Mouse (Mus musculus) gastrocnemius, postnatal 36 days (tissue): Measurements from ENCODE around the gene Eri3. TPM values are rescaled to one million over a fixed set of nuclear protein-coding genes. Genes with fewer than 3 reads are reported as not detected.

Experiments
- DNase-seq, 2 experiments: peaks; one replicate each; pipeline ENCODE4 v3.0.0; 2022
- intact Hi-C: fragments of 180-260 bp; cut with DNase I; formaldehyde crosslinking; loops from one replicate; pipeline ENCODE4 v1.15.1; 2025
- long read RNA-seq, 2 experiments: library from polyadenylated mRNA; stranded (forward); transcript quantifications; one replicate each; pipeline ENCODE4 v2.0.0; 2021
- total RNA-seq, 2 experiments: library from RNA; stranded (reverse); gene quantifications; 2 replicates each; pipeline ENCODE4 v1.2.3; 2021

Eri3 gene
- 10 to 100 TPM; 78.4 to 92.3 TPM for total RNA-seq
- long read RNA-seq, experiment 1, transcript Eri3-201 (9 exons, 1,719 nt): major isoform, 78 of 177 reads
- long read RNA-seq, experiment 1, partial matches to known transcripts: 36 of 177 reads
- long read RNA-seq, experiment 1, other reads (novel, unspliced or antisense): 63 of 177 reads
- long read RNA-seq, experiment 2, transcript Eri3-201 (9 exons, 1,719 nt): major isoform, 98 of 206 reads
- long read RNA-seq, experiment 2, partial matches to known transcripts: 44 of 206 reads
- long read RNA-seq, experiment 2, other reads (novel, unspliced or antisense): 63 of 206 reads

DNA sequence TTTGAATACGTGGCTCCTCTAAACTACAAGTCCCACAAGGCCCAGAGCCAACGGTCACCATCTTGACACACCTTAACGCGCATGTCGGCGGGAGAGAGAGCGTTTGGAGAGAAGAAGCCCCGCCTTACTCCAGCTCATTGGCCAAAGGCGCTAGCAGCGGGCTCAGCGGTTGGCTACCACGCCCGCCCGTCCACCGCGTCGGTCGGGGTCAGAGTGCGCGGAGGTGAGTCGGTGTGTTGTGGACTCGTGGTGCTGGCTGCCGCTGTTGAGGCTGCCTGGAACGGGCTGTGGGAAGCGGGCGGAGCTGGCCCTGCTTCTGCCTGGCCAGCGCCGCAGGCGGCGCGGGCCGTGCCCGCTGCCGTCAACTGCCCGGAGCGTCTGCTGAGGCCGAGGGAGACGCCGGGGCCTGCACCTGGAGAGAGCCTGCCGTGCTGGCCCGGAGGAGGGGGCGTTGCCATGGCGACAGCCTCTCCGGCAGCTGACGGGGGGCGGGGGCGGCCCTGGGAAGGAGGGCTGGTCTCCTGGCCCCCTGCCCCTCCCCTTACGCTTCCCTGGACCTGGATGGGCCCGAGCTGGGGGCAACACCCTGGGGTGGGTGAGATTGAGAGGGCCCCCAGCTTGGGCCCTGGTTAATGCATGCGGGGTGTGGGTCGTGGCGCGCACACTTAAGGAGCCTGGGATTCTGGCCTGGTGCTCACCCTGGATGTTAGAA, at the start of gene Eri3:
Eri3 (plus strand) TSS at position 226 of the 712 bp plus-strand sequence.
- intact Hi-C loops: loop anchor here (10.0 kb wide), 1 partner anchor 125 kb away; no protein-coding TSS in a partner anchor
- DNase-seq: peak; percentile 96 to 97

DNA sequence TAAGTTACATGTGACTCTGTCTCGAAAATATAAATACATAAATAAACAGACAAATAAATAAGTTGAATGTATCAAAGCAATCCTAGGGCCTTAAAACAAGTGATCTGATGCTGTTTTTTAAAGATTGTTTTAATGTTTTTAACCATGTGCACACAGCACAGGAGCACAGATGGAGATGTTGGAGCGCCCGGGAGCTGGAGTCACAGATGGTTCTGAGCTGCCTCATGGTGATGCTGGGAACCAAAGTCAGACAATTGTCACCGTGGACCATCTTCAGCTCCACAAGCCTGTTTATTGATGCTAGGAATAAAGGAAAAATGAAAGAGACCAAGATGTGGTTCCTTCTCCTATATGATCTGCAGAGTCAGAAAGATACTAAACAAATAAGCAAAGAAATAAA, 31.9 kb upstream of the Eri3 start:
- intact Hi-C loops: loop anchor here (2.0 kb wide), 1 partner anchor 249 kb away; no protein-coding TSS in a partner anchor
- DNase-seq: no peak

DNA sequence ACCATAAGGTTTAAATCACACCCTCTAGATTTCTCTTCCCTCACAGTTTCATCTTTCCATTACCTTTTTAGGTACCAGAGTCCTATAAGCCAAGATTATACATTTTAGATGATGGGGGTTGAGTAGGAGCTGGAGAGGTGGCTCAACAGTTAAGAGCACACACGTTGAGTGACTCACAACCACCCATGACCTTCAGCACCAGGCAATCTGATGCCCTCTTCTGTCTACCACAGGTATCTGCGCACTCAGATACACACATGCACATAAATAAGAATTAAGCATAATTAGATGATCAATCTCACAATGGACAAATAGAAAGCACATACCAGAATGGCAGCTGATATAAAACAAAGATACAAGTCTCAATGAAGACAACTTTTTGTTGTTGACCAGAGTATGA, 28.8 kb upstream of the Eri3 start:
- intact Hi-C loops: no loop called here
- no peak for DNase-seq

- DNase-seq: no peak
- intact Hi-C loops: loop anchor here (5.0 kb wide), 1 partner anchor 204 kb away; no protein-coding TSS in a partner anchor
Observed at GRCm38 (mm10) chr4:117525990-117526389, 24.2 kb upstream of the Eri3 start.

GRCm38 (mm10) chr4:117527116-117527899, 22.9 kb upstream of the Eri3 start:
- intact Hi-C loops: loop anchor here (5.0 kb wide), 1 partner anchor 205 kb away; no protein-coding TSS in a partner anchor
- no peak for DNase-seq

- peak; percentile 28 to 30 for DNase-seq
- intact Hi-C loops: loop anchor here (5.0 kb wide), 1 partner anchor 206 kb away; no protein-coding TSS in a partner anchor
Observed at GRCm38 (mm10) chr4:117527952-117528351, 22.2 kb upstream of the Eri3 start.

DNA sequence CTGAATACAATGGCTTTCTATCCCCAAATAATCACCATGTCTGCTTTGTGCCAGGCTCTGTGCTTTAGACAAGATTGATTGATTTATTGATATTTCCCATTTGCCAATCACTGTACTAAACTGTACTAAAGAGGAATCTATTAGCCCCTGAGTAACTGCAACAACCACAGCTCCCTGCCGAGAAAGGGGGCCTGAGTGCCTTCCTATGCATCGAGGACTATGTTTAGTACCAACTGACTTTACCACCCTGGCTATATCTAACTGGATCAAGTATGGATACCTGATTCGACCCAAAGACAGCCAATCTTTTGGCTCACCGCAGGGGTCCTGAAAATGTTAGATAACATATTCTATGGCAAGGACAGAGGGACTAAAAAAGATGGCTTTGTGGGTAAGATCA, 20.3 kb upstream of the Eri3 start:
- intact Hi-C loops: loop anchor here (5.0 kb wide), 1 partner anchor 208 kb away; no protein-coding TSS in a partner anchor
- DNase-seq: no peak

DNA sequence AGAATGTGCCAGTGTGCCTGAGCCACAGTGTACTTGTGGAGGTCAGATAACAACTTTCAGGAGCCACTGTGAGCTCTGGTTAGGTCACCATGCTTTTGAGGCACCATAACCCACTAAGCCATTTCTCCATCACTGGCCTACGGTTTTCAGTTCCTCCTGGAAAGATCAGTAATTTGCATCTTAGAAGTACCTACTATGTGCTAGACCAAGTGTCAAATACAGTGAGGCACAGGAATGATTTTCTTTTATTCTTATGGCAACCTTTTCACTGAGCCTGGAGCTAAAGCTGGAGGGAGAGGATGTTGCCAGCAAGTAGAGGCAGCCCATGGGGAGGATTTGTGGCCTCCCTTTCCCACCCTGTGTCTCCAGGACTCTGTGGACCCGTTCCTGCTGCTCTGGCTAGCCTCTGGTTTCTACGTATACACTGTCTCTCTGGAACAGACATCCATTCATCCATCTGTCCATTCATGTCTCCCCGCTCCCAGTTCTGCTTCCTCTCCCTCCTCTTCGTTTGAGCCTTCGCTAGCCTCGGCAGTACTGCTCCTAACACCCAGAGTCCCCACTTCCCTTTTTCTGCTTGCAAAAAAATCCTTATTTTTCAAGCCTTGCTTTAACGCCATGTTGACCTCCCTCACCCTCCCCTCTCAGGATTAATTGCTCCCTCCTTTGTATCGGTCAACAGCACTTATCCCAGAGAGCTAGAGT, 14.5 kb upstream of the Eri3 start:
- intact Hi-C loops: no loop called here
- DNase-seq: no peak

- no peak for DNase-seq
- intact Hi-C loops: no loop called here
Observed at GRCm38 (mm10) chr4:117537002-117537401, 13.2 kb upstream of the Eri3 start.

DNA sequence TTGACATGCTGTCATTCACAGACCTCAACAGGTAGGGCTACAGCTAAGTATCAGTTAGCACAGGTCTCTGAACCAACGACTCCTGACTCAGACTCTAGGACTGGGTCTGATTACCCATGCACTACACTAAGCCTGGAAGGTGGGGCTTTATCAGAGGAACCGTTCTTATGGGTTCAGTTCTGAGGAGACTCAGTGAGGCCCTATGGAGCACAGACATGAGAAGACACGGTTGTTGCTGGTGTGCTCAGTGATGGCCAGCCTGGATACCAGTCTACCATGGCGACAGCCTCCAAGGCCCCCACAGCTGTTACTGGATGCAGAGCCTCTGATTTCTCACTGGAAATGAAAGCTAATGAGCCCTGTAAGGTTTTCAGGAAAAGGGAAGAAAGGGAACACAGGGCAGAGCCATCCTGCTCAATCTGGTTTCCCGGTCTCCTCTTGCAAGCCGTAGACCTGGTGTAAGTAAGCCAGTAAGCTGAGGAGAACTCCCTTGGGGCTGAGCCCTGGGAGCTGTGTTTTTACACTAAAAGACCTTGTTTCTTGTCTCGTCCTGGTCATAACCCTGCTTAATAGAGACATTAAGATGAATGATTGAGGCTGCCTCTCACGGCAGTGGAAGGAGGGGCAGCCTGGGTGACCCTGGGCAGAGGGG, 10.7 kb upstream of the Eri3 start:
- intact Hi-C loops: no loop called here
- DNase-seq: no peak

DNA sequence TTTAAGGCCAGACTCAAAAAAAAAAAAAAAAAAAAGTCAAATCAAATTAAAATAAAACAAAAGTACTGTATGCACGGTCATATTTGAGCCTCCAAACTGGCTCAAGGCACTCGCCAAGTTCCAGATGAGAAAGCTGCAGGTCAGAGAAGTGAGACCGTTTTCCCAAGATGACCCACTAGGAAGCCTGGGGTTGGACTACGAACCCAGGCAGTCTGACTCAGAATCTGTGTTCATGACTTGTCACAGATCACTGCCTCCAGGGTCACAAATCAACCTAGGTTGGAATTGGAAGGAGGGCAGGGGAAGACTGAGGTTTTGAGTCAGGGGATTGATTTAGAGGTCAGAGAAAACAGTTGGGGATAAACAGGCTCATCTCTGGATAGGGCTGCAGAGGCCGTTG, 9.6 kb upstream of the Eri3 start:
- no peak for DNase-seq
- intact Hi-C loops: no loop called here

DNA sequence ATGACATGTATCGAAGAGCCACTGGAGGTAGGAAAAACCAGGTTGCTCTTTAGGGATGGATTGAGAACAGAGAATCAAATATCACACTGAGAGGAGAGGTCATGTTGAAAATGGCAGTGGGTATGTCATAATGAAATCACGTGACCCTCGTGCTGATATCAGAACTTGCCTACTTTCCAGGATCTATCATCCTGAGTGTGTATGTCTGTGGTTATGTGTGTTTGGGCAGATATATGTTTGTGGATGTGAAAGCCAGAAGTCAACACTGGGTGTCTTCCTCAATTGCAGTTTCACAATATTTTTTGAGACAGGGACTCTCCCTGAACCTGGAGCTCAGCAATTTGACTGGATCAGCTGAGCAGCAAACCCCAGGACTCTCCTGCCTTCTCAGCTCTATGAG, 4.7 kb upstream of the Eri3 start:
- intact Hi-C loops: no loop called here
- DNase-seq: no peak

DNA sequence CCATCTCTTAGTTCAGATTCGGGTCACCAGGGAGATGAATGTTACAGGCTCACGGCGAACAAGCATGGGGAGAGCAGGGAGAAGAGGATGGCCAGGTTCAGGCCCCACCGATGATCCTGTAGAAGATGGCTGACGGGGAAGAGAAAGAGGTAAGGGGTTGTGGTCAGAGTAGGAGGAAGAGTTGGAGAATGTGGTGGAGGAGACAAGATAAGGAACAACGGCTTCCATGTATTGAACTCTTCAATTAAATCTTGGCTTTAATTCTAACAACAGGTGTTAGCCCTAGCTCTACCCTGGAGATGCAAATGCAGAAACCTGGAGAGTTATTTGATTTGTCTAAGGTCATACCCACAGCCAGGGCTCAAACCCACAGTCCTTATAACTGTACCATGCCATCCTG, 3.5 kb upstream of the Eri3 start:
- DNase-seq: no peak
- intact Hi-C loops: no loop called here

DNA sequence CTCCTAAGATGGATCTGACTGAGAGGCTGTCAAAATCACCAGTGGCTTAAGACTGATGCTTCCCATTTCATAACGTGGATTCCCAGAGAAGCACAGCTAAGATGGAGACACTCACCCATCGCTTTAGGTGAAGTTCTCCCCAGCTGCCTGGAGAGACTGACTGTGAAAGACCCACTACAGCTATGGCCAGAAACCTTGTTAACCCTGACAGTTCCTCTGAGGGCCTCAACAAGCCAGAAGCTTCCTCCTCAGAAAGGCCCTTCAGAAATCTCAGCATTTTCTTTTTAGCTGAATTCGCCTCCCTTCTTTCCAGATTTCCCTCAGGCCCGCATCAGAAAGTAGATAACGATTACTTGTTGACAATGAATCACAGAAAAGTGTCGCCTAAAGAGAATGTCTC, 589 bp upstream of the Eri3 start:
- intact Hi-C loops: no loop called here
- no peak for DNase-seq

- intact Hi-C loops: loop anchor here (10.0 kb wide), 1 partner anchor 123 kb away; no protein-coding TSS in a partner anchor
- DNase-seq: no peak
Observed at GRCm38 (mm10) chr4:117551144-117552000, 1.2 kb downstream of the Eri3 start.

DNA sequence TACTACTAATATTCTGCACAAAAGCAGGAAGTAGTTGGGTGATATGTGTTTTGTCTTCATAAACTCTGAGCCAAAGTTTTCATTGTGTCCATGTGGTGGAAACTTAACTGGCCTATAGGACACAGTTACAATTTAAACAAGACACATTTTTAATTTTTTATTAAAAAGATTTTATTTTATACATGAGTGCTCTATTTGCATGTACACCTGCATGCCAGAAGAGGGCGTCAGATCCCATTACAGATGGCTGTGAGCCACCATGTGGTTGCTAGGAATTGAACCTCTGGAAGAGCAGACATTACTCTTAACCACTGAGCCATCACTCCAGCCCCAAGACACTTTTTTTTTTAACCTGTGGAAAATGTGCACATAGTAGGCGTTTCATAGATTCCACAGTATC, 5.3 kb downstream of the Eri3 start:
- intact Hi-C loops: loop anchor here (10.0 kb wide), 1 partner anchor 119 kb away; no protein-coding TSS in a partner anchor

GRCm38 (mm10) chr4:117556372-117556771, 6.2 kb downstream of the Eri3 start:
- intact Hi-C loops: loop anchor here (10.0 kb wide), 1 partner anchor 118 kb away; no protein-coding TSS in a partner anchor
- no peak for DNase-seq

More for the DNA sequence above, 5.3 kb downstream of the Eri3 start:
- DNase-seq: no peak

- DNase-seq: no peak
- intact Hi-C loops: loop anchor here (10.0 kb wide), 1 partner anchor 118 kb away; no protein-coding TSS in a partner anchor
Observed at GRCm38 (mm10) chr4:117557068-117557645, 7.0 kb downstream of the Eri3 start.
